Mouse (Mus musculus): ENCODE measurements around the gene Crocc. TPM values are rescaled to one million over a fixed set of nuclear protein-coding genes. Genes with fewer than 3 reads are reported as not detected.
A peak's percentile ranks its signal among the peaks of the same experiment; 100 is the strongest.

Crocc gene
- polyA plus RNA-seq, 1 experiment from 2014 or later, result 10.1 TPM

- H3K4me1 ChIP-seq (ENCODE audit: insufficient read depth, low read length), result peaks cover 28% of the 10 kb centered on the region
- no peak overlapping the region for H3K4me2 ChIP-seq (replicated peaks; ENCODE audit: low read depth, low read length)
- H3K27me3 ChIP-seq (ENCODE audit: insufficient read depth, low read length), result no peaks in the 10 kb centered on the region
- no peak overlapping the region for H3K27ac ChIP-seq (ENCODE audit: low read length)
- H3K9me3 ChIP-seq (ENCODE audit: low read length), result no peaks in the 10 kb centered on the region
- 91% methylated on average over 11 of the region's 11 CpGs for WGBS
- no peak overlapping the region for H3K9ac ChIP-seq (replicated peaks; ENCODE audit: low read length)
- peaks cover 33% of the 10 kb centered on the region for H3K36me3 ChIP-seq (ENCODE audit: insufficient read depth, low read length)
- ATAC-seq (ENCODE audit: low FRiP score, low TSS enrichment), result no peak
- no peak overlapping the region for H3K4me3 ChIP-seq (ENCODE audit: low read length)
These were observed 45.5 kb downstream of the Crocc start for GRCm38 (mm10) chr4:141014856-141015255.

- Histone ChIP-seq H3K27me3 (ENCODE audit: insufficient read depth, low read length) (no peaks in the 10 kb centered on the region), H3K4me3 (ENCODE audit: low read length) (no peak overlapping the region), H3K4me1 (ENCODE audit: insufficient read depth, low read length) (peaks cover 28% of the 10 kb centered on the region), H3K9me3 (ENCODE audit: low read length) (no peaks in the 10 kb centered on the region), H3K4me2 (replicated peaks; ENCODE audit: low read depth, low read length) (no peak overlapping the region), H3K27ac (ENCODE audit: low read length) (no peak overlapping the region), H3K9ac (replicated peaks; ENCODE audit: low read length) (no peak overlapping the region), H3K36me3 (ENCODE audit: insufficient read depth, low read length) (peaks cover 33% of the 10 kb centered on the region)
- no peak for ATAC-seq (ENCODE audit: low FRiP score, low TSS enrichment)
- WGBS, result 79% methylated on average over 8 of the region's 8 CpGs
These were observed 46.2 kb downstream of the Crocc start for GRCm38 (mm10) chr4:141014114-141014513.

- Histone ChIP-seq H3K4me1 (ENCODE audit: insufficient read depth, low read length) (peaks cover 28% of the 10 kb centered on the region), H3K4me2 (replicated peaks; ENCODE audit: low read depth, low read length) (0 out of 2 replicates have a peak overlapping the region, but pooled peaks have one; percentile 71), H3K27me3 (ENCODE audit: insufficient read depth, low read length) (no peaks in the 10 kb centered on the region), H3K9ac (replicated peaks; ENCODE audit: low read length) (no peak overlapping the region), H3K36me3 (ENCODE audit: insufficient read depth, low read length) (peaks cover 28% of the 10 kb centered on the region), H3K9me3 (ENCODE audit: low read length) (no peaks in the 10 kb centered on the region), H3K4me3 (ENCODE audit: low read length) (no peak overlapping the region), H3K27ac (ENCODE audit: low read length) (no peak overlapping the region)
- 82% methylated on average over 10 of the region's 10 CpGs for WGBS
- no peak for ATAC-seq (ENCODE audit: low FRiP score, low TSS enrichment)
These were observed 47.8 kb downstream of the Crocc start for GRCm38 (mm10) chr4:141012558-141012957.

GRCm38 (mm10) chr4:141011556-141012328 is 48.6 kb downstream of the Crocc start:
- Histone ChIP-seq H3K36me3 (ENCODE audit: insufficient read depth, low read length) (peaks cover 32% of the 10 kb centered on the region), H3K4me1 (ENCODE audit: insufficient read depth, low read length) (peaks cover 28% of the 10 kb centered on the region)
- ATAC-seq (ENCODE audit: low FRiP score, low TSS enrichment), result no peak

GRCm38 (mm10) chr4:141010941-141011429 is 49.4 kb downstream of the Crocc start:
- peak overlapping the region; percentile 91 for H3K9ac ChIP-seq (replicated peaks; ENCODE audit: low read length)
- peak overlapping the region; percentile 71 for H3K4me2 ChIP-seq (replicated peaks; ENCODE audit: low read depth, low read length)
- no peaks in the 10 kb centered on the region for H3K9me3 ChIP-seq (ENCODE audit: low read length)
- H3K4me3 ChIP-seq (ENCODE audit: low read length), result peak overlapping the region; percentile 76
- H3K4me1 ChIP-seq (ENCODE audit: insufficient read depth, low read length), result peaks cover 28% of the 10 kb centered on the region
- WGBS, result 0% methylated on average over 17 of the region's 17 CpGs
- peak overlapping the region; percentile 88 for H3K27ac ChIP-seq (ENCODE audit: low read length)
- H3K27me3 ChIP-seq (ENCODE audit: insufficient read depth, low read length), result no peaks in the 10 kb centered on the region
- H3K36me3 ChIP-seq (ENCODE audit: insufficient read depth, low read length), result peaks cover 39% of the 10 kb centered on the region
- ATAC-seq (ENCODE audit: low FRiP score, low TSS enrichment), result peak; percentile 60

More at GRCm38 (mm10) chr4:141011556-141012328, 48.6 kb downstream of the Crocc start:
- Histone ChIP-seq H3K9me3 (ENCODE audit: low read length) (no peaks in the 10 kb centered on the region), H3K4me3 (ENCODE audit: low read length) (peak overlapping the region; percentile 76), H3K27ac (ENCODE audit: low read length) (peak overlapping the region; percentile 88), H3K4me2 (replicated peaks; ENCODE audit: low read depth, low read length) (peak overlapping the region; percentile 71), H3K27me3 (ENCODE audit: insufficient read depth, low read length) (no peaks in the 10 kb centered on the region), H3K9ac (replicated peaks; ENCODE audit: low read length) (peak overlapping the region; percentile 91)
- 40% methylated on average over 14 of the region's 14 CpGs for WGBS

GRCm38 (mm10) chr4:141010526-141010925 is 49.8 kb downstream of the Crocc start:
- Histone ChIP-seq H3K36me3 (ENCODE audit: insufficient read depth, low read length) (peaks cover 38% of the 10 kb centered on the region), H3K4me2 (replicated peaks; ENCODE audit: low read depth, low read length) (peak overlapping the region; percentile 71), H3K4me1 (ENCODE audit: insufficient read depth, low read length) (peaks cover 28% of the 10 kb centered on the region), H3K27ac (ENCODE audit: low read length) (peak overlapping the region; percentile 88), H3K9me3 (ENCODE audit: low read length) (no peaks in the 10 kb centered on the region), H3K9ac (replicated peaks; ENCODE audit: low read length) (peak overlapping the region; percentile 91), H3K4me3 (ENCODE audit: low read length) (peak overlapping the region; percentile 76), H3K27me3 (ENCODE audit: insufficient read depth, low read length) (no peaks in the 10 kb centered on the region)
- 0% methylated on average over 26 of the region's 26 CpGs for WGBS
- ATAC-seq (ENCODE audit: low FRiP score, low TSS enrichment), result peak; percentile 84

GRCm38 (mm10) chr4:141010118-141010517 is 50.2 kb downstream of the Crocc start, which contains the start of gene Mfap2:
Gene Mfap2, plus strand, starts transcription at chr4:141010418.
- ATAC-seq (ENCODE audit: low FRiP score, low TSS enrichment), result no peak
- 12% methylated on average over 7 of the region's 7 CpGs for WGBS
- peaks cover 36% of the 10 kb centered on the region for H3K36me3 ChIP-seq (ENCODE audit: insufficient read depth, low read length)
- peak within 1 kb of the TSS; percentile 88 for H3K27ac ChIP-seq (ENCODE audit: low read length)
- peak within 1 kb of the TSS; percentile 71 for H3K4me2 ChIP-seq (replicated peaks; ENCODE audit: low read depth, low read length)
- H3K9ac ChIP-seq (replicated peaks; ENCODE audit: low read length), result peak within 1 kb of the TSS; percentile 91
- no peaks in the 10 kb centered on the region for H3K27me3 ChIP-seq (ENCODE audit: insufficient read depth, low read length)
- H3K4me3 ChIP-seq (ENCODE audit: low read length), result peak within 1 kb of the TSS; percentile 76
- peaks cover 28% of the 10 kb centered on the region for H3K4me1 ChIP-seq (ENCODE audit: insufficient read depth, low read length)
- no peaks in the 10 kb centered on the region for H3K9me3 ChIP-seq (ENCODE audit: low read length)

- H3K27me3 ChIP-seq (ENCODE audit: insufficient read depth, low read length), result no peaks in the 10 kb centered on the region
- H3K4me3 ChIP-seq (ENCODE audit: low read length), result no peak overlapping the region
- no peak overlapping the region for H3K27ac ChIP-seq (ENCODE audit: low read length)
- H3K4me2 ChIP-seq (replicated peaks; ENCODE audit: low read depth, low read length), result no peak overlapping the region
- H3K36me3 ChIP-seq (ENCODE audit: insufficient read depth, low read length), result peaks cover 42% of the 10 kb centered on the region
- 82% methylated on average over 8 of the region's 8 CpGs for WGBS
- H3K9ac ChIP-seq (replicated peaks; ENCODE audit: low read length), result no peak overlapping the region
- peaks cover 28% of the 10 kb centered on the region for H3K4me1 ChIP-seq (ENCODE audit: insufficient read depth, low read length)
- H3K9me3 ChIP-seq (ENCODE audit: low read length), result no peaks in the 10 kb centered on the region
- no peak for ATAC-seq (ENCODE audit: low FRiP score, low TSS enrichment)
These were observed 52.3 kb downstream of the Crocc start for GRCm38 (mm10) chr4:141008028-141008427.

- no peak overlapping the region for H3K4me2 ChIP-seq (replicated peaks; ENCODE audit: low read depth, low read length)
- H3K36me3 ChIP-seq (ENCODE audit: insufficient read depth, low read length), result peaks cover 40% of the 10 kb centered on the region
- no peaks in the 10 kb centered on the region for H3K9me3 ChIP-seq (ENCODE audit: low read length)
- no peak overlapping the region for H3K9ac ChIP-seq (replicated peaks; ENCODE audit: low read length)
- 82% methylated on average over 11 of the region's 13 CpGs for WGBS
- no peak overlapping the region for H3K4me3 ChIP-seq (ENCODE audit: low read length)
- H3K27me3 ChIP-seq (ENCODE audit: insufficient read depth, low read length), result no peaks in the 10 kb centered on the region
- peaks cover 8% of the 10 kb centered on the region for H3K4me1 ChIP-seq (ENCODE audit: insufficient read depth, low read length)
- ATAC-seq (ENCODE audit: low FRiP score, low TSS enrichment), result no peak
- H3K27ac ChIP-seq (ENCODE audit: low read length), result no peak overlapping the region
These were observed 54.4 kb downstream of the Crocc start for GRCm38 (mm10) chr4:141005983-141006382.

- Histone ChIP-seq H3K4me1 (ENCODE audit: insufficient read depth, low read length) (no peaks in the 10 kb centered on the region), H3K4me3 (ENCODE audit: low read length) (no peak overlapping the region), H3K27ac (ENCODE audit: low read length) (no peak overlapping the region), H3K9ac (replicated peaks; ENCODE audit: low read length) (no peak overlapping the region), H3K27me3 (ENCODE audit: insufficient read depth, low read length) (no peaks in the 10 kb centered on the region), H3K36me3 (ENCODE audit: insufficient read depth, low read length) (peaks cover 56% of the 10 kb centered on the region), H3K4me2 (replicated peaks; ENCODE audit: low read depth, low read length) (no peak overlapping the region), H3K9me3 (ENCODE audit: low read length) (no peaks in the 10 kb centered on the region)
- ATAC-seq (ENCODE audit: low FRiP score, low TSS enrichment), result no peak
- 93% methylated on average over 9 of the region's 9 CpGs for WGBS
These were observed 63.5 kb downstream of the Crocc start for GRCm38 (mm10) chr4:140996812-140997211.

Data from kidney, embryonic 16.5 days (tissue).